Mouse (Mus musculus) hindbrain, embryonic 15.5 days (tissue): ENCODE measurements around the gene Clstn1. TPM values are rescaled to one million over a fixed set of nuclear protein-coding genes. Genes with fewer than 3 reads are reported as not detected.

Experiments
- ATAC-seq: fragments of 200-750 bp; cut with Nextera tagmentation; 2 replicates; pipeline ENCODE4 v1.8.0; 2017; ENCODE audit warnings: low read depth, moderate number of reproducible peaks, moderate TSS enrichment; ENCODE audit not compliant: low FRiP score
- H3K27ac ChIP-seq: fragments of 300-500 bp; sonication (generic); replicated peaks from 2 replicates; pipeline ENCODE4 v1.5.1; 2015; ENCODE audit warnings: mild to moderate bottlenecking, inconsistent platforms
- H3K27me3 ChIP-seq: fragments of 300-500 bp; sonication (generic); 2 replicates; pipeline ENCODE4 v1.6.1; 2015; ENCODE audit warnings: control low read depth, inconsistent platforms
- H3K36me3 ChIP-seq: fragments of 300-500 bp; sonication (generic); 2 replicates; pipeline ENCODE4 v1.6.1; 2015; ENCODE audit warnings: control low read depth, inconsistent platforms
- H3K4me1 ChIP-seq: fragments of 300-500 bp; sonication (generic); replicated peaks from 2 replicates; pipeline ENCODE4 v1.6.1; 2015; ENCODE audit warnings: control low read depth, inconsistent platforms
- H3K4me2 ChIP-seq: fragments of 300-500 bp; sonication (generic); 2 replicates; pipeline ENCODE4 v1.6.1; 2015; ENCODE audit warnings: moderate library complexity, mild to moderate bottlenecking, inconsistent platforms
- H3K4me3 ChIP-seq: fragments of 300-500 bp; sonication (generic); 2 replicates; pipeline ENCODE4 v1.5.1; 2015; ENCODE audit warnings: mild to moderate bottlenecking, inconsistent platforms
- H3K9ac ChIP-seq: fragments of 300-500 bp; sonication (generic); 2 replicates; pipeline ENCODE4 v1.6.1; 2015; ENCODE audit warnings: inconsistent platforms
- H3K9me3 ChIP-seq: fragments of 300-500 bp; sonication (generic); 2 replicates; pipeline ENCODE4 v1.6.1; 2016; ENCODE audit warnings: control low read depth, inconsistent platforms
- WGBS: fragments of 180-500 bp; shearing (Covaris S2); methylation state at CpG from one replicate; pipeline ENCODE4 v1.1.7; 2015; 5-methylcytosine and 5-hydroxymethylcytosine counted together
- polyA plus RNA-seq: library from polyadenylated mRNA; unstranded; fragments of >200 nt; fragmentation: Nextera tagmentation; extraction: Ambion mirVana; gene quantifications from 2 replicates; pipeline ENCODE4 v1.2.1, GENCODE M21; 2015

Clstn1 gene
- polyA plus RNA-seq, 1 experiment from 2014 or later, result 198 TPM

DNA sequence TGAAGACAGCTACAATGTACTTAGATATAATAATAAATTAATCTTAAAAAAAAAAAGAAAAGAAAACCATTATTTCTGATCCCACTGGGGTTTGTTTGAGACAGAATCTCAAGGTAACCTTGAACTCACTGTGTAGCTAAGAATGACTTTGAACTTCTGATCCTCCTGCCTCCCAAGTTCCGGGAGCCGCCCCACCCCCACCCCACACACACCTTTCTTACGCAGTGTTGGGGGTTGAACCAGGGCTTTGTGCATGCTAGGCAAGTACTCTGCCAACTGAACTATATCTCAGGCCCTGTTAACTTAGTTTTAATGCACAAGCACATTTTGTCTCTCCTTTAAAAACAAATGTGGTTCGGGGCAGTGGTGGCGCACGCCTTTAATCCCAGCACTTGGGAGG, 84.9 kb downstream of the Clstn1 start:
- WGBS, result 99% methylated on average over 6 of the region's 6 CpGs
- no peak overlapping the region for H3K4me2 ChIP-seq

DNA sequence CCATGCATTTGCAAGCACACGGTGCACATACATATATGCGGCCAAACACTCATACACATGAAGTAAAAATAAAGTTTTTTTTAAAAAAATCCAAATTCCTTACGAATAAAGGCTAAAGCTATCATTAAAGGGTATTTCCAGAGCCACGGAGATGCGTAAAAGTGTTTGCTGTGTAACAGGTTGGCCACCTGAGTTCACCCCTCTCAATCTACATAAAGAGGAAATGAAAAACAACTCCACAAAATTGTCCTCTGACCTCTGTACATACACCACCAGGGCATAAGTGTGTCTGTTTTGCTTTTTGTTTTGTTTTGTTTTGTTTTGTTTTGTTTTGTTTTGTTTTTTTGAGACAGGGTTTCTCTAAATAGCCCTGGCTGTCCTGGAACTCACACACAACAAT, 86.5 kb downstream of the Clstn1 start:
- 95% methylated on average over 5 of the region's 5 CpGs for WGBS

More for the DNA sequence above, 84.9 kb downstream of the Clstn1 start:
- ATAC-seq, result no peak
- Histone ChIP-seq H3K9ac (no peak overlapping the region), H3K27me3 (no peaks in the 10 kb centered on the region), H3K4me3 (no peak overlapping the region), H3K36me3 (peaks cover 13% of the 10 kb centered on the region; the same call in 1 of the 2 replicates), H3K9me3 (no peaks in the 10 kb centered on the region), H3K4me1 (peaks cover 13% of the 10 kb centered on the region), H3K27ac (no peak overlapping the region)

DNA sequence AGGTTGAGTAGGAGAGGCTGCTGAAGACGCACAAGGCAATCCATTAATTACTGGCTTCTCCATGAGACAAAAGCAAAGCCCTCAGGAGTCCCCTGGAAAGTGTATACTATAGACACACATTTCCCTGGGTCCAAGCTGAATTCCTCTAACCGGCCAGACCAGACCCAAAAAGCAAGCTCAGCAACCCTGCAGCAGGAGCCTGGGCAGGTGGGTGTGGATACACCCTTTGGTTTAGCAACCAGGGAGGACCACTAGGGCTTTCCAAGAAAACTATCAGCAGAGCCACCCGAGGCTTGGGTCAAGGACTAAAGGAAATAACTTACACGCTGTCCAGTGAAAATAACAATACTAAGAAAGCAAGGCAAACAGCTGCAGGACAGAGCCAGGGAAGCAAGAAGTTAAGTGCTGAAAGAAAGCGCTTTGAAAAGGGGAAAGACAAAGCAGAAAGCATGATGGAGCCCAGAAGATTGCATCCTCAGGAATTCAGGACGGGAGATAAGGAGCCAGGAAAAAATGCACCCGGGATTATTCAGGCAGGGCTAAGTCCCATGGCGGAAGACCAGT, 88.6 kb downstream of the Clstn1 start:
- H3K36me3 ChIP-seq, result peaks cover 13% of the 10 kb centered on the region; the same call in 1 of the 2 replicates
- WGBS, result 8% methylated on average over 8 of the region's 8 CpGs
- H3K4me1 ChIP-seq, result peaks cover 17% of the 10 kb centered on the region
- no peaks in the 10 kb centered on the region for H3K27me3 ChIP-seq
- H3K4me2 ChIP-seq, result peak overlapping the region; percentile 81
- H3K9me3 ChIP-seq, result no peaks in the 10 kb centered on the region
- peak overlapping the region; percentile 83 for H3K4me3 ChIP-seq
- H3K9ac ChIP-seq, result peak overlapping the region; percentile 83
- peak overlapping the region; percentile 76 for H3K27ac ChIP-seq
- no peak for ATAC-seq

More for the DNA sequence above, 86.5 kb downstream of the Clstn1 start:
- ATAC-seq, result no peak
- no peak overlapping the region for H3K9ac ChIP-seq
- H3K4me3 ChIP-seq, result no peak overlapping the region
- no peak overlapping the region for H3K27ac ChIP-seq
- no peaks in the 10 kb centered on the region for H3K27me3 ChIP-seq
- no peaks in the 10 kb centered on the region for H3K9me3 ChIP-seq
- peaks cover 17% of the 10 kb centered on the region for H3K4me1 ChIP-seq
- peaks cover 13% of the 10 kb centered on the region; the same call in 1 of the 2 replicates for H3K36me3 ChIP-seq
- no peak overlapping the region for H3K4me2 ChIP-seq

DNA sequence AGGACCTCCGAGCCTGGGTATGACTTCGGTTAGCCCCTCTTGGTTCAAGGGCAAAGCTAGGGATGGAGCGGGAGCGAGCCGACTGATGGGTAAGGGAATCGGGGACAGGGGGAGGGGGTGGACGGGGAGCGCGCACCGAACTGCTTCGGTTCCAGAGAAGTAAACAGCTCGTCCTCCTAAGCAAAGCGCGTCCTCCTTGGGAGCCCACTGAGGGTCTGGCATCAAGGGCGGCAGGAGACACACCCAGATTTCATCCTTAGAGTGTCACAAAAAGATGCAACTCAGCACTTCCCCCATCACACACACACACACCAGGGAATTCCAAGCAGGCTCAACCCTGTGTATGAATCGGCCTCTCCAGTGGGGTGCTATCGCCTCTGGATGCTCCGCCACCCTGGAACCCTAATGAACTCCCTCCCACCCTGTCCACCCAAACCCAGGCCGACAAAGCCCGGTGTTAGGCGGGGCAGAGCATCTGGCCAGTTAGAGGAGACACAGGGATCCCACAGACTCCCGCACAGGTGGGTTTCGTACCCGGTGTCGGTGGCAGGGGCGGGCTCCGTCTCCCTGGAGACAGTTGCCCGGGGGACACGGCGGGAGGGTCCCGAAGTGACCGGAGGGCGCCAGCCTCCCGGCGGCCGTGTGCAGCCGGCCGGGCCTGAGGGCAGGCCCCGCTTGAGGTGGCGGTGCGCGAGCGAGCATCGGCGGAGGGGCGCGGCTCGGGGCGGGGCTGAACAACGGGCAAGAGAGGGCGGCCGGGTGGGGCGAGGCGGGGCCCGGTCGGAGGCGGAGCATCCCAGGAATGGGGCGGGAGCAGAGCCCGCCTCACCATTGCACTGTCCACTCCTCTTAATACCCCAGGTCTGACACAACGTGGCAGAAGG, 89.4 kb downstream of the Clstn1 start:
- peaks cover 17% of the 10 kb centered on the region for H3K4me1 ChIP-seq
- H3K4me3 ChIP-seq, result peak overlapping the region; percentile 83
- H3K27me3 ChIP-seq, result no peaks in the 10 kb centered on the region
- H3K9me3 ChIP-seq, result no peaks in the 10 kb centered on the region
- peak overlapping the region; percentile 76 for H3K27ac ChIP-seq
- peak overlapping the region; percentile 81 for H3K4me2 ChIP-seq
- peak; percentile 93 for ATAC-seq
- peaks cover 13% of the 10 kb centered on the region; the same call in 1 of the 2 replicates for H3K36me3 ChIP-seq
- peak overlapping the region; percentile 83 for H3K9ac ChIP-seq
- 2% methylated on average over 60 of the region's 60 CpGs for WGBS

DNA sequence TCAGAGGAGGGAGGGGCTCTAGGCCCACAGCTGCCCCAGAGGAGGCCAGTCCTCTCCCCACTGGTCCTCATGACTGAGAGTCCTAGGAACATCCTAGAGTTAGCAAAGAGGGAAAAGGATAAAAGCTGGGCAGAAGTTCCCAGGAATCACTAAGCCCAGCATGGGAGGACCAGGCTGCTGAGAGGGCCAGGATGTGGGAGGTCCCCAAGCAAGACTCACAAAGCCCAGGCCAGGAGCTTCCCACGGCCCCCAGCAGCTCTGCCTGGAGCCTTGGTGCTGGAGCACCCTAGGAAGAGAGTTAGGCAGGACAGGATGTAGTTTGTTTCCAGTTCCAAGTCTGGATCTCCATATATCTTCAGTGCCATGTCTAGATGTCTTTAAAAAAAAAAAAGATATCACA, 91.7 kb downstream of the Clstn1 start:
- no peaks in the 10 kb centered on the region for H3K27me3 ChIP-seq
- H3K36me3 ChIP-seq, result 0 out of 2 replicates have a peak, but pooled peaks cover 4% of the 10 kb centered on the region
- H3K9me3 ChIP-seq, result no peaks in the 10 kb centered on the region
- H3K9ac ChIP-seq, result no peak overlapping the region
- H3K27ac ChIP-seq, result no peak overlapping the region
- H3K4me3 ChIP-seq, result no peak overlapping the region
- no peak for ATAC-seq
- H3K4me2 ChIP-seq, result no peak overlapping the region
- 52% methylated on average over 1 of the region's 1 CpGs for WGBS
- peaks cover 17% of the 10 kb centered on the region for H3K4me1 ChIP-seq

DNA sequence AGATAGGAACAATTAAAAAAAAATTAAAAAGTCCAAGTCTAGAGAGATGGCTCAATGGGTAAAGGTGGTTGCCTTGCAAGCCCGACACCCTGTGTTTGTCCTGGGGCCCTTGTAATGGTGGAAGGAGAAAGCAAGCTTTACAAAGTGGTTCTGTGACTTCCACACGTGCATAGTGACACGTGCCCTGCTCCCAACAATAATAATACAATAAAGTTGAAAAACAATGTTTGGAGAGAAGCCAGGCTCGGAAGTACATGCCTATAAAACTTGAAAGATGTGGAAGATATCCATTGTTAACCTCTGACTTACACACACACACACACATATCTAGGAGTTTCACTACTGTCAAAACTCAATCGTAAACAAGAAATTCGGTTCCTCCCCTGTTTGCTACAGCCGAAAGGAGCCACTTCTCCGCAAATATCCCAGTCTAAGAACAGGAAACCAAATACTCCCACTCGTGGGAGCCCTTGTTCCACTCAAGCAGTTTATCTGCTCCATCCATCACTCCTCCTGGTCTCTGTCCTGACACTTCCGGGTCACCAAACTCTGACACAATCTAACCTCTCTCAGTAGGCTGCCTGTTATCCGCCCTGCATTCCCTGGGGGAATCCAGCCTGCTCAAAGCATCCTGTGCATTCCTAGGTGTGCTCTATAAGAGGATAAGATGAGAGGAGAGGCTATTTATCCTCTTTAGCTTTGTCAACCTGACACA, 92.9 kb downstream of the Clstn1 start:
- Histone ChIP-seq H3K9ac (no peak overlapping the region), H3K4me1 (peaks cover 13% of the 10 kb centered on the region), H3K36me3 (no peaks in the 10 kb centered on the region), H3K27ac (no peak overlapping the region), H3K27me3 (no peaks in the 10 kb centered on the region), H3K4me2 (no peak overlapping the region), H3K4me3 (no peak overlapping the region), H3K9me3 (no peaks in the 10 kb centered on the region)
- 71% methylated on average over 11 of the region's 11 CpGs for WGBS
- ATAC-seq, result no peak

DNA sequence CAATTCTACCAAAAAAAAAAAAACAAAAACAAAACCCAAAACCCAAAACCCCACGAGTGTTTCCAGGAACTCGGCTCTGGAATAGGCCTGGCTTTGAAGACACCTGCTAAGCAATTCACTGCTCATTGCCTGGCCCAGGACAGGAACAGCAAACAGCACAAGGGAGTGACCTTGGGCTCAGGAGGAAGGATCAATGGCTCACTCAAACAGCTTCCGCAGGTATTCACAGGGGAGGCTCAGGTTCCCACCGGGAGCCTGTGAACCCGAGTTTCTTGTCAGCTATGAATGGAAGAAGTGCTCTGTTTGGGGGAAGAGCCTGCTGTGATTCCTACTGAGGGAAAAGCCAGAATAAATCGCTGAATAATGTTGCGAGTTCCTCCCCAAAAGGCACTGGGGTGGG, 97.6 kb downstream of the Clstn1 start:
- H3K4me1 ChIP-seq, result no peaks in the 10 kb centered on the region
- no peak overlapping the region for H3K4me2 ChIP-seq
- no peaks in the 10 kb centered on the region for H3K27me3 ChIP-seq
- no peak overlapping the region for H3K9ac ChIP-seq
- WGBS, result 19% methylated on average over 7 of the region's 7 CpGs
- ATAC-seq, result no peak
- H3K4me3 ChIP-seq, result no peak overlapping the region
- H3K27ac ChIP-seq, result no peak overlapping the region
- no peaks in the 10 kb centered on the region for H3K36me3 ChIP-seq
- H3K9me3 ChIP-seq, result no peaks in the 10 kb centered on the region

DNA sequence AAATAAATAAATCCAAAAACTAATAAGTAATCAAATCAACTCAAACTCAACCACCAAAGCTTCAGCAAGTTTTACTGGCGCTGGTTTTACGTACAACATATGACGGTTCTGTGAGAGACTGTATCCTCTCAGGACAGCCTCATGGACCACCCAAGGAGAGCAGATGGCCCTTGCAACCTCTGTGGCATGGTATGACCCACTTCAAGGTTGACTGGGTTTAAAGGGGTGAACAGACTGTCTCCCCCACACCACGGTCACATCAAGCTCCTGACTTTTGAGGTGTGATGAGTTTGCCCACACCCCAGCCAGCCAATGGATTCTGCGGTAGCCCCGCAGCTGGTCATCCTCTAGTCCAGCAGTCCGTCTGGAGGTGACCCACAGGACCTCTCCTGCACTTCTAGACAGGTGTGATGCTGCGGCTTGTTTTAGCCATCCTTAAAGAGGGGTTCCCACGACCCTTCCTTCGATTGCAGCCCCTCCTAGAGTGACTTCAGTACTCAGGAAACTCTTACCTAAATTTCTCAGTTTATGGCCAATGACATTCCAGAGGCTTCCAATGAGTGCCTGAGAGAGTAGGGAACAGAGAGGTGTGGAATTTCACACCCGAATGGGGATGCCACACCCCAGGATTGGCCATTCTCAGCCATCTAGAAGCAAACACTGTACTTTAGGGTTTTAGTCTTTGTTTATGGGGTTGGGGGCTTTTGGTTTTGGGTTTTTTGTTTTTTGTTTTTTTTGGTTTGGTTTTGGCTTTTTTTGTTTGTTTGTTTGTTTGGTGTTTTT, 98.8 kb downstream of the Clstn1 start:
- no peak overlapping the region for H3K4me2 ChIP-seq
- WGBS, result 85% methylated on average over 11 of the region's 11 CpGs
- no peaks in the 10 kb centered on the region for H3K27me3 ChIP-seq
- H3K36me3 ChIP-seq, result no peaks in the 10 kb centered on the region
- no peaks in the 10 kb centered on the region for H3K4me1 ChIP-seq
- H3K4me3 ChIP-seq, result no peak overlapping the region
- no peak overlapping the region for H3K27ac ChIP-seq
- no peak overlapping the region for H3K9ac ChIP-seq
- H3K9me3 ChIP-seq, result no peaks in the 10 kb centered on the region
- no peak for ATAC-seq

DNA sequence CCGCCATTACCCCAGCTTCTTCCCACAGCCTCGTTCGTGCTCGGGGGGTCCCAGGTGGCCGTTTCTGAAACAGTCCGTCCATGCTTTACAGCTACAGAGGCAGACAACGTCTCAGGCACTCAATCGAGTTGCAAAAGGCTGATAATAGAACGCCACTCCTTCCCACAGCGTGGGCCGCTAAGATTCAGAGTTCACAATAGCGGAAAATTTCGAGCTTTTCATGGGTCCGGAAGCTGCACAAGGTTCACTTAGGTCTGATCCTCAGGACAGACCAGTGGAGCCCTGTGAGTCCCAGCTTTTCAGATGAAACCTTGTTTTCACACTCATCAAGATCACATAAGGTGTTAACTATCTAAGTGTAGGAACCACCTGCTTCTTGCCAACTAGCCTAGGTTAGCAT, 102.6 kb downstream of the Clstn1 start:
- Histone ChIP-seq H3K9me3 (no peaks in the 10 kb centered on the region), H3K4me1 (no peaks in the 10 kb centered on the region), H3K27ac (no peak overlapping the region), H3K4me2 (no peak overlapping the region), H3K36me3 (no peaks in the 10 kb centered on the region), H3K9ac (no peak overlapping the region), H3K27me3 (no peaks in the 10 kb centered on the region), H3K4me3 (no peak overlapping the region)
- WGBS, result 65% methylated on average over 14 of the region's 14 CpGs
- no peak for ATAC-seq

DNA sequence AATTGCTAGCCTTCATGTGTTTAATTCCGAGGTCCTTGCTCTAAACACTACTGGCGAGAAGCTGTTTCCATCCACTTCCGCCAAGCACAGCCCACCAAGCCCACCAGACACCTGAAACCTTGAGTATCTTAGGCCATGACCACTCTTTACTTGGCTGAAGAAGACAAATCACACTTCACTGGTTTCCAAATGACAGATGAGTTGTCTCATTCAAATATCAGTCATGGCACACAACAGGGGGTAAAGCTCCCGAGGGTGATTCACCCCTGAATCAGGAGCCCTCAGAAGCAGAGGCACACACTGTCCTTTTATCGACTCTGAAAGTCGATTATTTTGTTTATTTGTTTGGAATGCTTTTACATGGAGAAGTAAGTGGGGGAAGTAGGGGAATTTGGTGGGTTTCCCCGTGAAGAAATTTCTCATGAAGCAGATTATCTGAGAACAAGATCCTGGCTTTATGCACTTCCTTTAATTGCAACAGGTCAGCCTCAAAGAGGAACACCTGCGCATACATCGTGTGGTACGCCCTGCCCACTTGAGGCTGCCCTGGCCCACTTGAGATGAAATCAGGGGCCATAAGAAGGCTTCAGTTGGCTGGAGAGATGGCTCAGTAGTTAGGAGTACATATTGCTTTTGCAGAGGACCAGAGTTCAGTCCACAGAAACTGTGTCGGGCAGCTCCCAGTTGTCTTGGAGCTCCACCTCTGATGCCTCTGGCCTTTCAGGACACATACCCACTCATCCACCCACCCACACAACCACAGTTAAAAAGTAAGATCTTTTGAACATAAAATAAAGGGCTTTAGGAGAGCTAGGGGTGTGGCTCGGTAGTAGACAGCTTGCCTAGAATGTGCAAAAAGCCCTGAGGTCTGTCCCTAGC, 103.8 kb downstream of the Clstn1 start:
- WGBS, result 85% methylated on average over 12 of the region's 12 CpGs
- H3K4me2 ChIP-seq, result no peak overlapping the region
- no peaks in the 10 kb centered on the region for H3K4me1 ChIP-seq
- no peak overlapping the region for H3K9ac ChIP-seq
- H3K36me3 ChIP-seq, result no peaks in the 10 kb centered on the region
- ATAC-seq, result no peak
- H3K27me3 ChIP-seq, result no peaks in the 10 kb centered on the region
- H3K4me3 ChIP-seq, result no peak overlapping the region
- no peak overlapping the region for H3K27ac ChIP-seq
- no peaks in the 10 kb centered on the region for H3K9me3 ChIP-seq

DNA sequence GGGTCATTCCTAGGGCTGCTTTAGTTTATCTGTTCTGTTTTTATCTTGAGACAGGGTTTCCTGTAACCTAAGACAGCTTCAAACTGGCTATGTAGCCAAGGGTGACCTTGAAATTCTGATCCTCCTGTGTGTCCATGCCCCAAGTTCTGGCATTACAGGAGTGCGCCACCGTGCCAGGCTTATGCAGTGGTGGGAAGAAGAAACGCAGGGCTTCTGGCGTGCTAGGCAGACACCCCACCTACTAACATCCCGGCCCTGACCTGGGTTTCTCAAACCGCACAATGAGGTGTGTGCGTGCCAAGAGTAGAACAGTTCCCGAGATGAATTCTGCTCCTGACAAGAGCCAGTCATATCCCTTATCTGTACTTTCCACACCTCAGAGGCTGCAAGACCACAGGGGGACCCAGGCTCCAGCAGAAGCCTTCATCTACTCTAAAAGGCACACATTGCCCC, 104.6 kb downstream of the Clstn1 start:
- H3K36me3 ChIP-seq, result no peaks in the 10 kb centered on the region
- H3K4me1 ChIP-seq, result no peaks in the 10 kb centered on the region; the same call in 1 of the 2 replicates
- H3K4me2 ChIP-seq, result no peak overlapping the region
- H3K9ac ChIP-seq, result no peak overlapping the region
- ATAC-seq, result no peak
- H3K4me3 ChIP-seq, result no peak overlapping the region
- H3K27ac ChIP-seq, result no peak overlapping the region
- no peaks in the 10 kb centered on the region for H3K27me3 ChIP-seq
- no peaks in the 10 kb centered on the region for H3K9me3 ChIP-seq
- WGBS, result 89% methylated on average over 8 of the region's 8 CpGs
